In the genomic region with DNA sequence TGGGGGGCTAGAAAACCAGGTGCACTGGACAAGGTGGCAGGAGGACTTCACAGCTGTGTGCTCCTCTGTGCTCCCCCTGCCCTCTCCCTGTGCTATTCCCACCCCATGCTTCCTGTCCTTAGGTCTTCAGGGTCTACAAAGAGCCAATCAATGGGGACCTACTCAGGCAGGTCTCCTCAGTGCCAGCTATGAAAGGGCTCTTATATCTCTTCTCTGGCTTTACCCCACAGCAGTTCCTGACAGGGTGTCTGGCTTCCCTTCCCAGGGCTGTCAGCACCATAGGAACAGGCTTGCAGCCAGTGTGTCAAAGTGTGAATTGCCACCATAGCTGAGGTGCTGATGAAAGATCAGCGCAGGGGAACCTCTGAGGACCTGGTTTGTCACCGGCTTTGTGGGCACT, we compare ENCODE assay signal across 21 mouse cellular contexts. TPM values are rescaled to one million over a fixed set of nuclear protein-coding genes. Genes with fewer than 3 reads are reported as not detected.
DNase-seq lines count a peak whose midpoint lies in the region; ATAC-seq lines count a peak whose summit lies in the region.
"Had no signal": no experiment of that assay in that cellular context is flagged by ENCODE, and none has a peak within 500 bp of the region (broad histone marks: within the 10 kb centered on the region; RNA-seq: fewer than 3 reads in every experiment).

No protein-coding gene starts in this region.

- H3K9me3 ChIP-seq in heart, embryonic 10.5 days, result peaks cover 4% of the 10 kb centered on the region
- no peaks in the 10 kb centered on the region for H3K9me3 ChIP-seq in heart, embryonic 15.5 days (replicated peaks)
- H3K9me3 ChIP-seq in midbrain, embryonic 13.5 days, result no peaks in the 10 kb centered on the region
- no peaks in the 10 kb centered on the region for H3K9me3 ChIP-seq in midbrain, embryonic 10.5 days (replicated peaks)
- H3K9me3 ChIP-seq: hindbrain, embryonic 13.5 days had no signal

- no peaks in the 10 kb centered on the region for H3K36me3 ChIP-seq in heart, embryonic 10.5 days
- H3K36me3 ChIP-seq in heart, embryonic 15.5 days, result no peaks in the 10 kb centered on the region
- H3K36me3 ChIP-seq in midbrain, embryonic 13.5 days, result no peaks in the 10 kb centered on the region
- H3K36me3 ChIP-seq in midbrain, embryonic 10.5 days, result no peaks in the 10 kb centered on the region
- H3K36me3 ChIP-seq: forebrain, embryonic 10.5 days; hindbrain, embryonic 13.5 days had no signal

- H3K4me3 ChIP-seq in heart, embryonic 10.5 days, result no peak overlapping the region
- H3K4me3 ChIP-seq in heart, embryonic 15.5 days, result no peak overlapping the region
- no peak overlapping the region for H3K4me3 ChIP-seq in midbrain, embryonic 13.5 days (replicated peaks)
- no peak overlapping the region for H3K4me3 ChIP-seq in midbrain, embryonic 10.5 days
- H3K4me3 ChIP-seq: erythroblast, embryonic 14.5 days; forebrain, embryonic 10.5 days; hindbrain, embryonic 13.5 days had no signal

- peak; percentile 85 for ATAC-seq in heart, embryonic 15.5 days (replicated peaks; ENCODE audit: insufficient number of reproducible peaks, insufficient read depth, low FRiP score, low read depth)
- 0 out of 2 replicates have a peak, but pooled peaks have one; percentile 37 for ATAC-seq in midbrain, embryonic 13.5 days
- ATAC-seq: forebrain, embryonic 14.5 days; hindbrain, postnatal 0 days had no signal

- peak; percentile 83 for DNase-seq in heart, embryonic 10.5 days (ENCODE audit: low spot score)
- no peak for DNase-seq in heart, postnatal 25 days (ENCODE audit: low spot score)
- DNase-seq in heart, postnatal 36 days, result no peak
- no peak for DNase-seq in midbrain, embryonic 10.5 days (ENCODE audit: low spot score)
- peak; percentile 40 for DNase-seq in heart, postnatal 4 days
- no peak for DNase-seq in MN1 (ENCODE audit: low spot score)
- DNase-seq: adrenal gland, adult 8-10 months; adrenal gland, postnatal 36 days; cerebellum, adult 11 months; cerebellum, adult 9-10 months; cerebellum, postnatal 25 days; gastrocnemius, postnatal 10 days; kidney, adult 11 months; kidney, adult 9 months had no signal

- WGBS in heart, embryonic 10.5 days, result 34% methylated on average over 2 of the region's 2 CpGs
- 40% methylated on average over 2 of the region's 2 CpGs for WGBS in heart, embryonic 15.5 days
- WGBS in midbrain, embryonic 13.5 days, result 96% methylated on average over 2 of the region's 2 CpGs
- 89% methylated on average over 2 of the region's 2 CpGs for WGBS in midbrain, embryonic 10.5 days

- peaks cover 35% of the 10 kb centered on the region; the same call in 1 of the 2 replicates for H3K27me3 ChIP-seq in heart, embryonic 10.5 days (ENCODE audit: insufficient read depth, poor library complexity, severe bottlenecking)
- 0 out of 2 replicates have a peak, but pooled peaks cover 7% of the 10 kb centered on the region for H3K27me3 ChIP-seq in heart, embryonic 15.5 days
- H3K27me3 ChIP-seq in midbrain, embryonic 13.5 days, result no peaks in the 10 kb centered on the region
- 0 out of 2 replicates have a peak, but pooled peaks cover 8% of the 10 kb centered on the region for H3K27me3 ChIP-seq in midbrain, embryonic 10.5 days (ENCODE audit: low read depth, poor library complexity, severe bottlenecking)

- intact Hi-C loops in heart, postnatal 25 days (cut with DNase I), result no loop called here
- intact Hi-C loops in heart, postnatal 36 days (cut with DNase I), result no loop called here

- H3K9ac ChIP-seq in heart, embryonic 15.5 days, result no peak overlapping the region
- no peak overlapping the region for H3K9ac ChIP-seq in midbrain, embryonic 13.5 days (replicated peaks)
- H3K9ac ChIP-seq: hindbrain, embryonic 13.5 days had no signal

- H3K27ac ChIP-seq in heart, embryonic 10.5 days, result no peak overlapping the region
- peak overlapping the region; percentile 57 for H3K27ac ChIP-seq in heart, embryonic 15.5 days
- H3K27ac ChIP-seq in midbrain, embryonic 13.5 days, result no peak overlapping the region
- H3K27ac ChIP-seq in midbrain, embryonic 10.5 days (replicated peaks), result no peak overlapping the region
- H3K27ac ChIP-seq: forebrain, embryonic 10.5 days; hindbrain, embryonic 13.5 days; hindbrain, postnatal 0 days had no signal

- H3K4me1 ChIP-seq in heart, embryonic 10.5 days, result peaks cover 23% of the 10 kb centered on the region
- H3K4me1 ChIP-seq in heart, embryonic 15.5 days (replicated peaks), result peaks cover 20% of the 10 kb centered on the region
- H3K4me1 ChIP-seq in midbrain, embryonic 13.5 days (replicated peaks), result no peaks in the 10 kb centered on the region
- H3K4me1 ChIP-seq in midbrain, embryonic 10.5 days, result no peaks in the 10 kb centered on the region
- H3K4me1 ChIP-seq: hindbrain, embryonic 13.5 days had no signal

- peak overlapping the region; percentile 32 for H3K4me2 ChIP-seq in heart, embryonic 15.5 days
- no peak overlapping the region for H3K4me2 ChIP-seq in midbrain, embryonic 13.5 days (replicated peaks)
- H3K4me2 ChIP-seq: hindbrain, embryonic 13.5 days had no signal

RNA-seq across cellular contexts. Expression of a gene that starts 15.4 kb away (rescaled TPM):
- 0.86 and 2.4 TPM in 2 replicates for polyA plus RNA-seq in heart, embryonic 10.5 days (2016; fragmentation: Nextera tagmentation; extraction: Ambion mirVana)
- 1 to 10 TPM; 1.7 to 1.9 TPM for total RNA-seq in heart, postnatal 25 days (2021)
- polyA plus RNA-seq in heart, embryonic 15.5 days (2015; fragmentation: Nextera tagmentation; extraction: Ambion mirVana), result 1.7 and 3.7 TPM in 2 replicates
- 1 to 10 TPM; 3.1 to 4.1 TPM for total RNA-seq in heart, postnatal 36 days (2021)
- 0.40 and 0.57 TPM in 2 replicates for polyA plus RNA-seq in midbrain, embryonic 13.5 days (2015; fragmentation: Nextera tagmentation; extraction: Ambion mirVana)
- polyA plus RNA-seq in midbrain, embryonic 10.5 days (2016; fragmentation: Nextera tagmentation; extraction: Ambion mirVana), result 0.62 and 0.63 TPM in 2 replicates
- 1 to 10 TPM in 1 of 2 experiments, under 1 TPM in 1; 0.76 to 1.3 TPM for total RNA-seq in heart, postnatal 4 days (2021)

RNA-seq across cellular contexts. Expression of a gene that starts 31.4 kb away (rescaled TPM):
- polyA plus RNA-seq in heart, embryonic 10.5 days (2016; fragmentation: Nextera tagmentation; extraction: Ambion mirVana), result 78.3 and 89.1 TPM in 2 replicates
- 10 to 100 TPM; 15.5 to 16.5 TPM for total RNA-seq in heart, postnatal 25 days (2021)
- polyA plus RNA-seq in heart, embryonic 15.5 days (2015; fragmentation: Nextera tagmentation; extraction: Ambion mirVana), result 48.0 and 63.1 TPM in 2 replicates
- 10 to 100 TPM; 15.4 to 17.0 TPM for total RNA-seq in heart, postnatal 36 days (2021)
- 63.2 and 63.9 TPM in 2 replicates for polyA plus RNA-seq in midbrain, embryonic 13.5 days (2015; fragmentation: Nextera tagmentation; extraction: Ambion mirVana)
- 77.1 and 80.6 TPM in 2 replicates for polyA plus RNA-seq in midbrain, embryonic 10.5 days (2016; fragmentation: Nextera tagmentation; extraction: Ambion mirVana)
- 10 to 100 TPM; 42.4 to 45.0 TPM for total RNA-seq in heart, postnatal 4 days (2021)

Comparison
In these comparisons a context has a peak if more than half of its experiments do, and no peak if none do; other contexts are left out.
1. DNase-seq: peak in heart, embryonic 10.5 days (single experiment) and heart, postnatal 4 days (single experiment); none in heart, postnatal 25 days (single experiment), heart, postnatal 36 days (0 of 2), midbrain, embryonic 10.5 days (single experiment) and MN1 (single experiment).